Mouse (Mus musculus) heart, embryonic 11.5 days (tissue): ENCODE data around the gene Hsh2d. TPM values are rescaled to one million over a fixed set of nuclear protein-coding genes. Genes with fewer than 3 reads are reported as not detected.

Experiments
- ATAC-seq: fragments of 200-750 bp; cut with Nextera tagmentation; replicated peaks from 2 replicates; pipeline ENCODE4 v1.8.0; 2017; ENCODE audit warnings: moderate library complexity; ENCODE audit not compliant: insufficient number of reproducible peaks, low FRiP score, low TSS enrichment
- H3K27ac ChIP-seq: fragments of 300-500 bp; sonication (generic); 2 replicates; pipeline ENCODE4 v1.5.1; 2014; ENCODE audit warnings: mild to moderate bottlenecking, low read depth, low read length
- H3K27me3 ChIP-seq: fragments of 300-500 bp; sonication (generic); 2 replicates; pipeline ENCODE4 v1.6.1; 2014; ENCODE audit warnings: mild to moderate bottlenecking, low read length, mixed read lengths; ENCODE audit not compliant: control insufficient read depth, insufficient read depth
- H3K36me3 ChIP-seq: fragments of 300-500 bp; sonication (generic); 2 replicates; pipeline ENCODE4 v1.6.1; 2014; ENCODE audit warnings: mild to moderate bottlenecking, low read length, moderate library complexity, mixed read lengths; ENCODE audit not compliant: control insufficient read depth, insufficient read depth
- H3K4me1 ChIP-seq: fragments of 300-500 bp; sonication (generic); 2 replicates; pipeline ENCODE4 v1.6.1; 2014; ENCODE audit warnings: low read length; ENCODE audit not compliant: control insufficient read depth, insufficient read depth
- H3K4me2 ChIP-seq: fragments of 300-500 bp; sonication (generic); 2 replicates; pipeline ENCODE4 v1.6.1; 2014; ENCODE audit warnings: mild to moderate bottlenecking, moderate library complexity
- H3K4me3 ChIP-seq: fragments of 300-500 bp; sonication (generic); 2 replicates; pipeline ENCODE4 v1.5.1; 2014; ENCODE audit warnings: low read depth, low read length
- H3K9ac ChIP-seq: fragments of 300-500 bp; sonication (generic); 2 replicates; pipeline ENCODE4 v1.6.1; 2014; ENCODE audit warnings: mild to moderate bottlenecking, low read depth, low read length, moderate library complexity
- H3K9me3 ChIP-seq: fragments of 300-500 bp; sonication (generic); replicated peaks from 2 replicates; pipeline ENCODE4 v1.6.1; 2016; ENCODE audit warnings: low read length; ENCODE audit not compliant: control insufficient read depth
- WGBS: fragments of 180-500 bp; shearing (Covaris S2); extraction: QIAGEN DNeasy Blood & Tissue Kit; methylation state at CpG from one replicate; pipeline ENCODE4 v1.1.7; 2014; ENCODE audit not compliant: insufficient replicate concordance; 5-methylcytosine and 5-hydroxymethylcytosine counted together
- polyA plus RNA-seq: library from polyadenylated mRNA; unstranded; fragments of >200 nt; fragmentation: Nextera tagmentation; extraction: Ambion mirVana; gene quantifications from 2 replicates; pipeline ENCODE4 v1.2.1, GENCODE M21; 2014

The Hsh2d gene
- polyA plus RNA-seq, 1 experiment from 2014 or later: 0.11 TPM

DNA sequence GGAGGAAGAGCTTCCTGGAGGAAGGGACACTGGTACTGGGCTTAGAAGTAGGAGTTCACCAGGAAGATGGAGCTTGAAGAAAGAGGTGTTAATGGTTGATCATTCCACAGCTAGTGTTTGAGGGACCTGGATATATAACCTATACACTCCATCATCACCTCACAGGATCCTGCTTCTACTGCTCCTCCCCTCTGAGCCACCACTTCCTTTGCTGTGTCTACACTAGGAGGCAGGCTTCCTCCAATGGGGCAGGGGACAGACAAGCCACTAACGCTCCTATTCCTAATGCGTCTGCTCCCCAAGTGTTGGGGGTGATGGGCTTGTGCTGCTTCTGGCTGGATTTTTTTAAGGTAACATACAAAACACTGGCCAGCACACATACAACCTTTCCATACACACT is 21.3 kb downstream of the Hsh2d start:
- H3K27ac ChIP-seq: no peak overlapping the region
- H3K4me3 ChIP-seq: no peak overlapping the region
- no peak overlapping the region for H3K4me2 ChIP-seq
- no peaks in the 10 kb centered on the region for H3K27me3 ChIP-seq
- H3K4me1 ChIP-seq: no peaks in the 10 kb centered on the region
- WGBS: 57% methylated on average over 2 of the region's 2 CpGs
- H3K9ac ChIP-seq: no peak overlapping the region
- no peaks in the 10 kb centered on the region for H3K9me3 ChIP-seq
- no peak for ATAC-seq
- H3K36me3 ChIP-seq: no peaks in the 10 kb centered on the region

DNA sequence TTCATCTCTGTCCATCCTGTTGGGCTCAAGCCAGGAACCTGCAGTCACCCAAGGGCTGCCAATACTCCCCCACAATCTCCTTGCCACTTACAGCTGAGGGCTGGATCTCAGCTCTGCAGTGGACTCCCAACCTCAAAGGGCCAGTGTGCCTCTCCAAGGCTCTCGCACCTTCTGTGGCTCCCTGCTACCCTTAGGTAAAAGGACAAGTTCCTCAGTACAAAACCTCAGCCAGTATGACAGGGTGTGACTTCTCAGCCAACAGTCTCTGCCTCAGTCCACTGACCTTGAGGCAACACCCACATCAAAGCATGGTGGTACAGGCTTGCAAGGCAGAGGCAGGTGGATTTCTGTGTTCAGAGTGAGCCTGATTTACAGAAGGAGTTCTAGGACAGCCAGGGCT is 22.4 kb downstream of the Hsh2d start:
- Histone ChIP-seq H3K4me3 (no peak overlapping the region), H3K36me3 (no peaks in the 10 kb centered on the region), H3K9me3 (no peaks in the 10 kb centered on the region), H3K4me2 (no peak overlapping the region), H3K4me1 (no peaks in the 10 kb centered on the region), H3K27ac (no peak overlapping the region), H3K27me3 (0 out of 2 replicates have a peak, but pooled peaks cover 3% of the 10 kb centered on the region), H3K9ac (no peak overlapping the region)
- no peak for ATAC-seq
- WGBS: 83% methylated on average over 1 of the region's 1 CpGs

DNA sequence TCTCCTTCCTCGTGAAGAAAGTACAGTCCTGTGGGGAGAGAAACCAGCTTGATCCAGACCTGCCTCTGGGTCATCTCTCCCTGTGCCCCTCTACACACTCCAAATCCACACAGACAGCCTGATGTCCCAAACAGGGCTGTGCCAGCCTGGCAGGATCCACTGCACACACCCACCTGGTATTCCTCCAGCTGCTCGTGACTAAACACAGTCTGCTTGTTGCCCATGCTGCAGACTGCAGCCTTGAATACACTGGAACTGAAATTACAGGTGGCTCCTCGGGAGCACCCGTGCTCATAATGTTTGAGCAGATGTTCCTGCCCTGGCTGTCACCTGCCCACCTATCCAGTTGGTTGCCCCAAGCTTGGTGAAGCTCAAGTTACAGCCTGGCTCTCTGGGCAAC is 23.3 kb downstream of the Hsh2d start, which contains the start of gene Cib3:
Gene Cib3 (minus strand): TSS at position 87 of the 400 bp plus-strand sequence.
- Histone ChIP-seq H3K4me1 (no peaks in the 10 kb centered on the region), H3K36me3 (no peaks in the 10 kb centered on the region), H3K4me2 (no peak within 1 kb of the TSS), H3K4me3 (no peak within 1 kb of the TSS), H3K27ac (no peak within 1 kb of the TSS), H3K27me3 (0 out of 2 replicates have a peak, but pooled peaks cover 3% of the 10 kb centered on the region), H3K9me3 (no peaks in the 10 kb centered on the region), H3K9ac (no peak within 1 kb of the TSS)
- ATAC-seq: no peak
- WGBS: 57% methylated on average over 4 of the region's 4 CpGs

DNA sequence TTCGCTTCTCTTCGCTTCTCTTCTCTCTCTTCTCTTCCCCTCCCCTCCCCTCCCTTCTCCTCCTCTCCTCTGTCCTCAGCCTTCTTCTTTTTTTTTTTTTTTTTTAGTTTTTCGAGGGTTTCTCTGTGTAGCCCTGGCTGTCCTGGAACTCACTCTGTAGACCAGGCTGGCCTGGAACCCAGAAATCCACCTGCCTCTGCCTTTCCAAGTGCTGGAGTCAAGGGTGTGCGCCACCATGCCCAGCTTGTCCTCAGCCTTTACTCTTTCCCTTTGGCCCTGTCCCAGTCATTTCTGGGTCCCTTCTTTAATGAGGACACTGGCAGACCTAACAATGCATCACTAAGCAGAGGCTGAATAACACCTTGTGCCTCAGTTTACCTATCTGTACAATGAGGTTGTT is 24.1 kb downstream of the Hsh2d start, which contains the start of gene Gm11034:
Gene Gm11034 (minus strand): TSS at position 101 of the 400 bp plus-strand sequence.
- no peak within 1 kb of the TSS for H3K4me2 ChIP-seq
- H3K36me3 ChIP-seq: no peaks in the 10 kb centered on the region
- no peak within 1 kb of the TSS for H3K27ac ChIP-seq
- WGBS: 68% methylated on average over 4 of the region's 4 CpGs
- H3K4me1 ChIP-seq: no peaks in the 10 kb centered on the region
- H3K9ac ChIP-seq: no peak within 1 kb of the TSS
- H3K27me3 ChIP-seq: 0 out of 2 replicates have a peak, but pooled peaks cover 3% of the 10 kb centered on the region
- ATAC-seq: no peak
- no peak within 1 kb of the TSS for H3K4me3 ChIP-seq
- H3K9me3 ChIP-seq: no peaks in the 10 kb centered on the region

DNA sequence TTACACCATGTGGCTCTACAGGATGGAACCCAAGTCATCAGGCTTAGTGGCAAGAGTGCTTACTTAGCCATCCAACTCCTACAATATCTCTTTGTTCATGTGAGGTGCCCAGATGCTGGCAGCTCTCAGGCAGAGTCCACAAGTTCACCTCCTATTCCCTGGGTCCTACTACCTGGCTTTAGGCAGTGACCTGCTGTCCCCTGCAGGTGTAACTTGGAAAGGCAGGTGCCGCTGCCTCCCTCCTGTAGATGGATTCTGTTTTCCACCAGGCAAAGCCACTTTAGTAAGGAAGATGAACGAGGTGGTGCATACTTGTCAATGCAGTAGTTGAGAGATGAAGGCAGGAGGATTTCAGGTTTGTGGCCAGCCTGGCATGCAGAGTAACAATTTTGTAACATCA is 25.6 kb downstream of the Hsh2d start:
- H3K27me3 ChIP-seq: 0 out of 2 replicates have a peak, but pooled peaks cover 3% of the 10 kb centered on the region
- H3K9me3 ChIP-seq: no peaks in the 10 kb centered on the region
- no peak overlapping the region for H3K27ac ChIP-seq
- ATAC-seq: no peak
- WGBS: 38% methylated on average over 2 of the region's 2 CpGs
- H3K9ac ChIP-seq: no peak overlapping the region
- H3K4me2 ChIP-seq: no peak overlapping the region
- no peaks in the 10 kb centered on the region for H3K36me3 ChIP-seq
- peaks cover 2% of the 10 kb centered on the region; the same call in 1 of the 2 replicates for H3K4me1 ChIP-seq
- H3K4me3 ChIP-seq: no peak overlapping the region

DNA sequence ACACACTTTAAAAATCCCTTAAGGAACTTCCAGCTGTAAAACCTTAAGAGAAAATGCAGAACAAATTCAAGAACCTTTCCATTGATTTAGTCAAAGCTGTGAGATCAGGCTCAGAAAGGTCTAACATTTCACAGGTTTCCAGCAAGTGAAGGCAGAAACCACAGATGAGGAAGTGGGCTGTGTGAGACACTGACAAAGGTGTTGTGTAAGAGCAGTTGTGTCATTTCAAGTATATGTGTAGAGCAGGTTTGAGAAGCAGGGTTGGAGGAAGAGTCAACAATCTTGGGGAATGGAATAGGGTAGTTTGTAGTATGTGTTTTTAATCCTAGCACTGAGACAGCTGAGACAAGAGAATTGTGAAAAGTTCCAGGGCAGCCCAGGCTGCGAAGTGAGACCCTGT is 26.4 kb downstream of the Hsh2d start:
- Histone ChIP-seq H3K27ac (no peak overlapping the region), H3K9ac (no peak overlapping the region), H3K9me3 (no peaks in the 10 kb centered on the region), H3K4me3 (no peak overlapping the region), H3K4me2 (no peak overlapping the region), H3K4me1 (peaks cover 10% of the 10 kb centered on the region), H3K36me3 (no peaks in the 10 kb centered on the region), H3K27me3 (0 out of 2 replicates have a peak, but pooled peaks cover 3% of the 10 kb centered on the region)
- no peak for ATAC-seq
- WGBS: 30% methylated on average over 1 of the region's 1 CpGs

DNA sequence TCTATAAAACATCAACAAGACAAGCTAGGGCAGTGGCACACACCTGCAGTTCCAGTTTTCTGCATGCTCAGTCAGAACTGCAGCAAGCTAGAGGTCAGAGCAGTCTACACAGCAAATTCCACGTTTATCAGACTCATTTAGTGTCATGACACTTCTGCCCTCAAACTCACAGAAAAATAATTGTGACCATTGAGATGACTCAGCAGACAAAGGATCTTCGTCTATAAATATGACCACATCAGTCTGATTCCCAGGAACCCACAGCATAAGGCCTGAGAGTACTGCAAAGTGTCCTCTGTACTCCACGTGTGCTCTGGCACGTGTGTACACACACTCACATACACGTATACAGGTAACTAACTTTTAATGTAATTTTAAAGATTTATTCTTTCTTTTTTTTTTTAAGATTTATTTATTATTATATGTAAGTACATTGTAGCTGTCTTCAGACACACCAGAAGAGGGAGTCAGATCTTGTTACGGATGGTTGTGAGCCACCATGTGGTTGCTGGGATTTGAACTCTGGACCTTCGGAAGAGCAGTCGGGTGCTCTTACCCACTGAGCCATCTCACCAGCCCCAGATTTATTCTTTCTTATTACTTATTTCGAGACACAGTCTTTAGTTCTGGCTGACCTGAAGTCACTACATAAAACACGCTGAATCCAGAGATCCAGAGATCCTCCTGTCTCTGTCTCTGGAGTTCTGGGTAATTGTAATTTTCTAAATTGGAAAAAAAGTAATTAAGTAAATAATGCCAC is 29.5 kb downstream of the Hsh2d start:
- peaks cover 10% of the 10 kb centered on the region for H3K4me1 ChIP-seq
- peak overlapping the region; percentile 91 for H3K4me3 ChIP-seq
- WGBS: 79% methylated on average over 9 of the region's 10 CpGs
- peaks cover 14% of the 10 kb centered on the region for H3K36me3 ChIP-seq
- H3K9ac ChIP-seq: no peak overlapping the region
- no peak for ATAC-seq
- no peaks in the 10 kb centered on the region for H3K9me3 ChIP-seq
- H3K27me3 ChIP-seq: 0 out of 2 replicates have a peak, but pooled peaks cover 3% of the 10 kb centered on the region
- peak overlapping the region; percentile 78; the same call in 1 of the 2 replicates for H3K27ac ChIP-seq
- H3K4me2 ChIP-seq: peak overlapping the region; percentile 89

DNA sequence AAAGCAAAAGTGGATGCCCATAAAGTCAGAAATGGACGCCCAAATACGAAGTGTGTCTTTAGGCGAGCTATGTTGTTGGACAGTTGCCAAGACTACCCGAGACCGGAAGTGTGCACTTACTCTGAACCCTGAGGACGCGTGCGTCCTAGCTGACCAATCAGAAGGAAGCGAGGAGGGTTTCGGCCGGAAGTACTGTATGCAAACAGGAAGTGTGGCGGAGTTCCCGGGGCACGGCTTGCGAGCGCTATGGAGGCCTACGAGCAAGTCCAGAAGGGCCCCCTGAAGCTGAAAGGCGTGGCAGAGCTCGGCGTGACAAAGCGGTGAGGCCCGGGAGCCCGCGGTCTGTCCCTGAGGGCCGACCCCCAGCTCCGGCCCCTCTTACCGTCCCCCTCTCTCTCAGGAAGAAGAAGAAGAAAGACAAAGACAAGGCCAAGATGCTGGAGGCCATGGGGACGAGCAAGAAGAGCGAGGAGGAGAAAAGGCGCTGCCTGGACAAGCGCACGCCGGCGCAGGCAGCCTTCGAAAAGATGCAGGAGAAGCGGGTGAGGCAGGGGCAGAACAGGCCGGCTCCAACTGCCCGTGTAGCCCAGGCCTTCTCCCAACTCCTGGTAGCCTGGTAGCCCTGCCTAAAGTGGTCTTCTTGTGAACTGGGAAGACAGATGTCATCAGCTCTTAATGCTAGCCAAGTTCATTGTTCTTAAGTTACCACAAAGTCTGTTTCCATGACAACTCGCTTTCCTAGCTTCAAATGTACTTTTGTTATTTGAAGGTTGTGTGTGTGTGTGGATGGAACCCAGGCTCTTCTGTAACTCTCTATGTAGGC is 30.3 kb downstream of the Hsh2d start, which contains the start of gene Fam32a:
Gene Fam32a (plus strand): TSS at position 190 of the 823 bp plus-strand sequence.
- no peaks in the 10 kb centered on the region for H3K9me3 ChIP-seq
- ATAC-seq: peak; percentile 91
- 0 out of 2 replicates have a peak, but pooled peaks cover 3% of the 10 kb centered on the region for H3K27me3 ChIP-seq
- WGBS: 13% methylated on average over 39 of the region's 39 CpGs
- H3K27ac ChIP-seq: peak within 1 kb of the TSS; percentile 78
- H3K4me3 ChIP-seq: peak within 1 kb of the TSS; percentile 91
- peak within 1 kb of the TSS; percentile 77 for H3K9ac ChIP-seq
- peak within 1 kb of the TSS; percentile 89 for H3K4me2 ChIP-seq
- peaks cover 10% of the 10 kb centered on the region for H3K4me1 ChIP-seq
- peaks cover 15% of the 10 kb centered on the region for H3K36me3 ChIP-seq
